Mouse (Mus musculus): ENCODE data around the gene Ephb1. TPM values are rescaled to one million over a fixed set of nuclear protein-coding genes. Genes with fewer than 3 reads are reported as not detected.

Ephb1 gene
- polyA plus RNA-seq, 1 experiment = 0.11 TPM

GRCm38 (mm10) chr9:102192724-102193685 is 161.5 kb downstream of the Ephb1 start:
- no peak overlapping the region for H3K4me3 ChIP-seq (replicated peaks)
- TF ChIP-seq FLI1 (IDR thresholded peaks at IDR 0.05; ENCODE audit: low read length) (no peak), GATA1 (IDR thresholded peaks at IDR 0.05; ENCODE audit: borderline replicate concordance, low read length) (no peak)
- no peaks in the 10 kb centered on the region for H3K4me1 ChIP-seq
- no peaks in the 10 kb centered on the region for H3K27me3 ChIP-seq (replicated peaks)
- H3K36me3 ChIP-seq (replicated peaks; ENCODE audit: low read length) = no peaks in the 10 kb centered on the region
- peaks cover 41% of the 10 kb centered on the region for H3K9me3 ChIP-seq

DNA sequence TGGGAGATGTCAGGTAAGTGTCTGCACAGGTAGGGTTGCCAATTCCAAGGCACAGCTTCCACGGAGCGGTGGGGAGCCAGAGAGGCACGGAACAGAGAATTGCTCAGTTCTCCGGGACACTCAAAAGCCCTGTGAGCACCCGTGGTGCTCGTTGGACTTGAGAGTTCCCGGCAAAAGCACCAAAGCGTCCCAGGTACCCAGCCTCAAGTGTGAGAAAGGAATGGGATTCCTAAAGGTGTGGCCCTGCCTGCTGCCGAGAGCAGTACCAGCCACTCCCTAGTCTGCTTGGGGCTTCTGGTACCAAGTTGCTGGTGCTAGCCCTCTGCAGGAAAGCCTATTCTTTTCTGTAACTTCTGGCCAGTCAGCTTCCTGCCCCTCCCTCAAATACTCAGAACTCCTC is 164.4 kb downstream of the Ephb1 start:
- no peaks in the 10 kb centered on the region for H3K36me3 ChIP-seq (replicated peaks; ENCODE audit: low read length)
- H3K9me3 ChIP-seq = peaks cover 36% of the 10 kb centered on the region
- no peak for TF ChIP-seq FLI1 (IDR thresholded peaks at IDR 0.05; ENCODE audit: low read length)
- no peak for TF ChIP-seq GATA1 (IDR thresholded peaks at IDR 0.05; ENCODE audit: borderline replicate concordance, low read length)
- H3K4me1 ChIP-seq = no peaks in the 10 kb centered on the region
- H3K4me3 ChIP-seq (replicated peaks) = no peak overlapping the region
- H3K27me3 ChIP-seq (replicated peaks) = no peaks in the 10 kb centered on the region

DNA sequence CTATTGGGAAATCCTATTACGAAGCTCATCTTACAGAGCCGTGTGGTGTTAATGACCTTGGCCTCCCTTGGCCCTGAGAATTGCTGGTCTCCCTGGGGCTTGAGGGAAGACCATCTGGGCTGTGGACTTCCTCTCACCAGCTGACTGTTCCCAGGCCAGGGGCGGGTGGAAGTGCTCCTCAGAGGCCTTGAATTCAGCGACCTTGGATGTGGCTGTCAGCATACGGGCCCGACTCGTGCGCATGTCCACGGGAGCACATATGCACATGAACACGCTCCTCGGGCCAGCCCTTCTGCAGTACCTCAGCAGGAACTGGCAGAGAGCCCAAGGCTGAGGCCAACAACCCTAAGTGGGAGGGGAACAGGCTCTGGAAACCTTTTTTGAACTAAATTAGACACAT is 165.1 kb downstream of the Ephb1 start:
- H3K36me3 ChIP-seq (replicated peaks; ENCODE audit: low read length) = no peaks in the 10 kb centered on the region
- TF ChIP-seq GATA1 (IDR thresholded peaks at IDR 0.05; ENCODE audit: borderline replicate concordance, low read length) (no peak), FLI1 (IDR thresholded peaks at IDR 0.05; ENCODE audit: low read length) (no peak)
- H3K4me3 ChIP-seq (replicated peaks) = no peak overlapping the region
- H3K27me3 ChIP-seq (replicated peaks) = no peaks in the 10 kb centered on the region
- no peaks in the 10 kb centered on the region for H3K4me1 ChIP-seq
- peaks cover 31% of the 10 kb centered on the region for H3K9me3 ChIP-seq

- no peaks in the 10 kb centered on the region for H3K27me3 ChIP-seq (replicated peaks)
- H3K4me1 ChIP-seq = no peaks in the 10 kb centered on the region
- TF ChIP-seq FLI1 (IDR thresholded peaks at IDR 0.05; ENCODE audit: low read length) (no peak), GATA1 (IDR thresholded peaks at IDR 0.05; ENCODE audit: borderline replicate concordance, low read length) (no peak)
- H3K4me3 ChIP-seq (replicated peaks) = no peak overlapping the region
- H3K36me3 ChIP-seq (replicated peaks; ENCODE audit: low read length) = no peaks in the 10 kb centered on the region
- peaks cover 22% of the 10 kb centered on the region; the same call in 1 of the 2 replicates for H3K9me3 ChIP-seq
Observed at GRCm38 (mm10) chr9:102183663-102184274, 170.7 kb downstream of the Ephb1 start.

- H3K36me3 ChIP-seq (replicated peaks; ENCODE audit: low read length) = no peaks in the 10 kb centered on the region
- H3K4me1 ChIP-seq = no peaks in the 10 kb centered on the region
- TF ChIP-seq GATA1 (IDR thresholded peaks at IDR 0.05; ENCODE audit: borderline replicate concordance, low read length) (no peak), FLI1 (IDR thresholded peaks at IDR 0.05; ENCODE audit: low read length) (no peak)
- no peaks in the 10 kb centered on the region for H3K27me3 ChIP-seq (replicated peaks)
- no peak overlapping the region for H3K4me3 ChIP-seq (replicated peaks)
- peaks cover 21% of the 10 kb centered on the region; the same call in 1 of the 2 replicates for H3K9me3 ChIP-seq
Observed at GRCm38 (mm10) chr9:102181810-102182490, 172.5 kb downstream of the Ephb1 start.

DNA sequence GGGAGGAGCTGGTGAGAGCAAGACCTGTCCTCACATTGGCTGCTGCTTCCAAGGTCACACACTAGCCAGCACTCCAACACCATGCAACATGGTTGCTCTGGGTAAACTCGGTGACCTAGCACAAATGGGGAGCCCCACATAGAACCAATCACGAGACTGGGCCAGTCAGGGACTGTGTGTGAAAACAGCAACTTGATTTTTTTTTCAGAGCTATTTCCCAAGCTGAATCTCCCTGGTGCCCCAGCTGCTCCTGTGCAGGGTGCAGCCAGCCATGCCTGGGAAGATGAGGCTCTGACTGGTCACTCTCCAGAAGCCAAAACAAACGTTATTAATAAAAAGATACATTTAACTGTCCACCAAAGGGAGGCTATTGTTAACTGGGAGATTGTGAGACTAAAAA is 173.2 kb downstream of the Ephb1 start:
- H3K9me3 ChIP-seq = peaks cover 21% of the 10 kb centered on the region; the same call in 1 of the 2 replicates
- H3K27me3 ChIP-seq (replicated peaks) = no peaks in the 10 kb centered on the region
- H3K36me3 ChIP-seq (replicated peaks; ENCODE audit: low read length) = no peaks in the 10 kb centered on the region
- TF ChIP-seq FLI1 (IDR thresholded peaks at IDR 0.05; ENCODE audit: low read length) (no peak), GATA1 (IDR thresholded peaks at IDR 0.05; ENCODE audit: borderline replicate concordance, low read length) (no peak)
- no peak overlapping the region for H3K4me3 ChIP-seq (replicated peaks)
- H3K4me1 ChIP-seq = no peaks in the 10 kb centered on the region

GRCm38 (mm10) chr9:102180486-102180885 is 174.0 kb downstream of the Ephb1 start:
- no peak overlapping the region for H3K4me3 ChIP-seq (replicated peaks)
- TF ChIP-seq FLI1 (IDR thresholded peaks at IDR 0.05; ENCODE audit: low read length) = no peak
- H3K4me1 ChIP-seq = no peaks in the 10 kb centered on the region
- H3K9me3 ChIP-seq = peaks cover 20% of the 10 kb centered on the region; the same call in 1 of the 2 replicates
- no peaks in the 10 kb centered on the region for H3K27me3 ChIP-seq (replicated peaks)
- H3K36me3 ChIP-seq (replicated peaks; ENCODE audit: low read length) = no peaks in the 10 kb centered on the region

DNA sequence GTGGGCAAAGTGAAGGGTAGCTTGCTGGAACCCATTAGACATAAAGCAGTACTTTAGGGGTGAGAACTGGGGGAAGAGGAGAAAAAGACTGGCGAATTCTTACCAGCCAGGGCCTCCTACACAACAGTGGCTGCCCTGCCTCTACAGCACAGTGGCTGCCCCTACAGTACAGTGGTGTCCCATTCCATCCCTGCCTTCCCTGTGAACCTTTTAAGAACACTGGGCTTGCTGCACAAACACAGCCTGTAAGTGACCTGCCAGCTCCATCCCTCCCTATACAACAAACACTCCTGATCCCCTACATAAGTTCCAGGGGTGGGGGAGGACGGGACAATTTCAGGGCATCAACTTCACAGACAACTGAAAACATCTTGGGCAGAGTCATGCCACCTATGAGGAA is 174.4 kb downstream of the Ephb1 start:
- Histone ChIP-seq H3K36me3 (replicated peaks; ENCODE audit: low read length) (no peaks in the 10 kb centered on the region), H3K4me3 (replicated peaks) (no peak overlapping the region), H3K27me3 (replicated peaks) (no peaks in the 10 kb centered on the region), H3K9me3 (peaks cover 20% of the 10 kb centered on the region; the same call in 1 of the 2 replicates), H3K4me1 (no peaks in the 10 kb centered on the region)
- TF ChIP-seq GATA1 (IDR thresholded peaks at IDR 0.05; ENCODE audit: borderline replicate concordance, low read length) (no peak), FLI1 (IDR thresholded peaks at IDR 0.05; ENCODE audit: low read length) (no peak)

- Histone ChIP-seq H3K27me3 (replicated peaks) (no peaks in the 10 kb centered on the region), H3K4me3 (replicated peaks) (no peak overlapping the region), H3K4me1 (no peaks in the 10 kb centered on the region), H3K36me3 (replicated peaks; ENCODE audit: low read length) (no peaks in the 10 kb centered on the region), H3K9me3 (peaks cover 8% of the 10 kb centered on the region; the same call in 1 of the 2 replicates)
- no peak for TF ChIP-seq FLI1 (IDR thresholded peaks at IDR 0.05; ENCODE audit: low read length)
- TF ChIP-seq GATA1 (IDR thresholded peaks at IDR 0.05; ENCODE audit: borderline replicate concordance, low read length) = no peak
Observed at GRCm38 (mm10) chr9:102169706-102170105, 184.8 kb downstream of the Ephb1 start.

Data from megakaryocyte, embryonic 14.5 days (primary cell).